11 mouse cellular contexts compared by ENCODE assay signal in the genomic region with DNA sequence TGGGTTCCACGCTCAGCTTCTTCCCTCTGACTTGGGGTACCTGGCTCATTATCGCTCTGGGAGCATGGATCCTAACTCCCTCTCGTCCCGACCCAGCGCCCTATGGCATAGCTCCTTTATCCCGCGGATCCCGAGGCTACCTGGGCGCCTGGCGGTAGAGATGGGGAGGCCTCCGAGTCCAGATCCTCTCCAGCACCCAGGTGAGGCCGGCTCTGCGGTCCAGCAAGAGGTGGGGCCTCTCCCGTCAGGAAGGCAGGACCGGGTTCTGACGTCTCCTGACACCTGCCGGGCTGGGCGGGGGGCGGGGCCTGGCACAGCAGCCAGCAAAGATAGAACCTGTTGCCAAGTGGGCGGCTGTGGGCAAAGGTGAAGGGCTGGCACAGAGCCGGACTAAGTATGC. TPM values are rescaled to one million over a fixed set of nuclear protein-coding genes. Genes with fewer than 3 reads are reported as not detected.
DNase-seq lines count a peak whose midpoint lies in the region; ATAC-seq and TF ChIP-seq lines count a peak whose summit lies in the region.
"Had no signal": no experiment of that assay in that cellular context is flagged by ENCODE, and none has a peak within 500 bp of the region (broad histone marks: within the 10 kb centered on the region; RNA-seq: fewer than 3 reads in every experiment).

No protein-coding gene starts in this region.

- no peak for TF ChIP-seq CTCF in liver, postnatal 0 days (IDR thresholded peaks at IDR 0.05; ENCODE audit: low read depth)
- no peak for TF ChIP-seq CTCF in lung, adult 2 months (IDR thresholded peaks at IDR 0.05; ENCODE audit: insufficient read depth, low read length)

- no peak for ATAC-seq in liver, postnatal 0 days
- ATAC-seq in intestine, embryonic 16.5 days: peak; percentile 49
- ATAC-seq in forebrain, embryonic 15.5 days (replicated peaks): no peak
- ATAC-seq in neural tube, embryonic 15.5 days (ENCODE audit: low FRiP score): no peak

- no peaks in the 10 kb centered on the region for H3K9me3 ChIP-seq in liver, postnatal 0 days (ENCODE audit: low read length)
- no peaks in the 10 kb centered on the region for H3K9me3 ChIP-seq in intestine, embryonic 16.5 days (ENCODE audit: control insufficient read depth, low read length)
- H3K9me3 ChIP-seq in forebrain, embryonic 15.5 days: no peaks in the 10 kb centered on the region
- no peaks in the 10 kb centered on the region for H3K9me3 ChIP-seq in neural tube, embryonic 15.5 days (replicated peaks)

- peak; percentile 49 for DNase-seq in liver, postnatal 0 days
- no peak for DNase-seq in liver
- DNase-seq in lung, adult 2 months: peak; percentile 76
- peak; percentile 73 for DNase-seq in urinary bladder, postnatal 14 days (ENCODE audit: low spot score)
- DNase-seq: heart, postnatal 4 days had no signal

- no peak overlapping the region for H3K9ac ChIP-seq in liver, postnatal 0 days (replicated peaks)
- peak overlapping the region; percentile 75 for H3K9ac ChIP-seq in intestine, embryonic 16.5 days (ENCODE audit: low read depth, low read length)
- H3K9ac ChIP-seq in forebrain, embryonic 15.5 days (replicated peaks): no peak overlapping the region
- H3K9ac ChIP-seq in neural tube, embryonic 15.5 days (replicated peaks): no peak overlapping the region

- H3K4me2 ChIP-seq in liver, postnatal 0 days (ENCODE audit: low read depth, low read length): no peak overlapping the region
- H3K4me2 ChIP-seq in intestine, embryonic 16.5 days (ENCODE audit: low read depth, low read length): peak overlapping the region; percentile 53; the same call in 1 of the 2 replicates
- no peak overlapping the region for H3K4me2 ChIP-seq in forebrain, embryonic 15.5 days (replicated peaks)
- no peak overlapping the region for H3K4me2 ChIP-seq in neural tube, embryonic 15.5 days
- H3K4me2 ChIP-seq: liver, embryonic 11.5 days had no signal

- peak; percentile 85; the same call in 1 of the 2 replicates for TF ChIP-seq POLR2A in lung, adult 2 months (IDR thresholded peaks at IDR 0.05; ENCODE audit: borderline replicate concordance, extremely low read depth, low read depth, low read length)

- no peak overlapping the region for H3K27ac ChIP-seq in liver, postnatal 0 days (ENCODE audit: low read depth)
- H3K27ac ChIP-seq in intestine, embryonic 16.5 days (ENCODE audit: low read length): peak overlapping the region; percentile 98
- H3K27ac ChIP-seq in forebrain, embryonic 15.5 days (replicated peaks): no peak overlapping the region
- no peak overlapping the region for H3K27ac ChIP-seq in neural tube, embryonic 15.5 days (replicated peaks)

- no peak overlapping the region for H3K4me3 ChIP-seq in liver, postnatal 0 days (ENCODE audit: low read depth, low read length)
- H3K4me3 ChIP-seq in intestine, embryonic 16.5 days (ENCODE audit: low read length): peak overlapping the region; percentile 54
- H3K4me3 ChIP-seq in lung, adult 2 months (replicated peaks; ENCODE audit: extremely low read depth, low read depth, low read length): peak overlapping the region; percentile 71
- H3K4me3 ChIP-seq in forebrain, embryonic 15.5 days: no peak overlapping the region
- no peak overlapping the region; the same call in 1 of the 2 replicates for H3K4me3 ChIP-seq in neural tube, embryonic 15.5 days (replicated peaks)

- H3K4me1 ChIP-seq in liver, postnatal 0 days (ENCODE audit: insufficient read depth): peaks cover 9% of the 10 kb centered on the region; the same call in 1 of the 2 replicates
- H3K4me1 ChIP-seq in intestine, embryonic 16.5 days (ENCODE audit: control insufficient read depth, insufficient read depth, low read length): peaks cover 10% of the 10 kb centered on the region
- peaks cover under 1% of the 10 kb centered on the region; the same call in 1 of the 2 replicates for H3K4me1 ChIP-seq in lung, adult 2 months (ENCODE audit: control insufficient read depth, insufficient read depth, low read length)
- peaks cover 12% of the 10 kb centered on the region for H3K4me1 ChIP-seq in forebrain, embryonic 15.5 days
- H3K4me1 ChIP-seq in neural tube, embryonic 15.5 days: peaks cover 12% of the 10 kb centered on the region

- 17% methylated on average over 21 of the region's 21 CpGs for WGBS in liver, postnatal 0 days (ENCODE audit: insufficient replicate concordance)
- WGBS in intestine, embryonic 16.5 days: 9% methylated on average over 21 of the region's 21 CpGs
- WGBS in lung, adult 2 months: 17% methylated on average over 21 of the region's 21 CpGs
- 15% methylated on average over 21 of the region's 21 CpGs for WGBS in forebrain, embryonic 15.5 days
- 22% methylated on average over 21 of the region's 21 CpGs for WGBS in neural tube, embryonic 15.5 days

- no peaks in the 10 kb centered on the region for H3K36me3 ChIP-seq in liver, postnatal 0 days (replicated peaks; ENCODE audit: insufficient read depth, low read length)
- H3K36me3 ChIP-seq in intestine, embryonic 16.5 days (ENCODE audit: control insufficient read depth, insufficient read depth, low read length): no peaks in the 10 kb centered on the region
- H3K36me3 ChIP-seq in forebrain, embryonic 15.5 days: no peaks in the 10 kb centered on the region
- no peaks in the 10 kb centered on the region for H3K36me3 ChIP-seq in neural tube, embryonic 15.5 days

- no peak for TF ChIP-seq EP300 in liver, postnatal 0 days (IDR thresholded peaks at IDR 0.05; ENCODE audit: low read depth)

- H3K27me3 ChIP-seq in liver, postnatal 0 days (ENCODE audit: insufficient read depth, low read length): peaks cover 6% of the 10 kb centered on the region; the same call in 1 of the 2 replicates
- H3K27me3 ChIP-seq in intestine, embryonic 16.5 days (replicated peaks; ENCODE audit: control insufficient read depth, insufficient read depth, low read length): peaks cover 6% of the 10 kb centered on the region; the same call in 1 of the 2 replicates
- peaks cover 10% of the 10 kb centered on the region; the same call in 1 of the 2 replicates for H3K27me3 ChIP-seq in forebrain, embryonic 15.5 days
- H3K27me3 ChIP-seq in neural tube, embryonic 15.5 days (replicated peaks): peaks cover 18% of the 10 kb centered on the region

RNA-seq across cellular contexts. Expression of gene Myh14, which starts 1.5 kb away (rescaled TPM):
- polyA plus RNA-seq in liver, postnatal 0 days (2015; fragmentation: Nextera tagmentation; extraction: Ambion mirVana): 1.5 and 2.1 TPM in 2 replicates
- 70.3 and 81.3 TPM in 2 replicates for polyA plus RNA-seq in intestine, embryonic 16.5 days (2015; fragmentation: Nextera tagmentation; extraction: Ambion mirVana)
- 223 and 227 TPM in 2 replicates for polyA plus RNA-seq in lung, adult 2 months (2012; rRNA removed)
- polyA plus RNA-seq in forebrain, embryonic 15.5 days (2015; fragmentation: Nextera tagmentation; extraction: Ambion mirVana): 1.3 and 1.5 TPM in 2 replicates
- 4.8 and 6.0 TPM in 2 replicates for polyA plus RNA-seq in neural tube, embryonic 15.5 days (2015; fragmentation: Nextera tagmentation; extraction: Ambion mirVana)

RNA-seq across cellular contexts. Expression of gene Izumo2, which starts 39.4 kb away (rescaled TPM):
- polyA plus RNA-seq in liver, postnatal 0 days (2015; fragmentation: Nextera tagmentation; extraction: Ambion mirVana): not detected in 2 replicates
- not detected in 2 replicates for polyA plus RNA-seq in intestine, embryonic 16.5 days (2015; fragmentation: Nextera tagmentation; extraction: Ambion mirVana)
- not detected in 2 replicates for polyA plus RNA-seq in lung, adult 2 months (2012; rRNA removed)
- polyA plus RNA-seq in forebrain, embryonic 15.5 days (2015; fragmentation: Nextera tagmentation; extraction: Ambion mirVana): not detected in 2 replicates
- polyA plus RNA-seq in neural tube, embryonic 15.5 days (2015; fragmentation: Nextera tagmentation; extraction: Ambion mirVana): not detected in 2 replicates
- polyA plus RNA-seq: cerebellum, adult 2 months; liver, embryonic 11.5 days; midbrain, postnatal 0 days had no signal

Comparison
In these comparisons a context has a peak if more than half of its experiments do, and no peak if none do; other contexts are left out.
1. H3K4me3 ChIP-seq: peak in intestine, embryonic 16.5 days (single experiment) and lung, adult 2 months (single experiment); none in liver, postnatal 0 days (single experiment), forebrain, embryonic 15.5 days (single experiment) and neural tube, embryonic 15.5 days (single experiment).
2. RNA of gene Myh14, which starts 1.5 kb away (polyA plus RNA-seq): 223 to 227 TPM in lung, adult 2 months and 70.3 to 81.3 TPM in intestine, embryonic 16.5 days; 4.8 to 6.0 TPM in neural tube, embryonic 15.5 days, 1.5 to 2.1 TPM in liver, postnatal 0 days and 1.3 to 1.5 TPM in forebrain, embryonic 15.5 days; every median in the first group is over 10 times any median in the second.